Mouse (Mus musculus): Measurements from ENCODE around the gene Pde4c.

DNA sequence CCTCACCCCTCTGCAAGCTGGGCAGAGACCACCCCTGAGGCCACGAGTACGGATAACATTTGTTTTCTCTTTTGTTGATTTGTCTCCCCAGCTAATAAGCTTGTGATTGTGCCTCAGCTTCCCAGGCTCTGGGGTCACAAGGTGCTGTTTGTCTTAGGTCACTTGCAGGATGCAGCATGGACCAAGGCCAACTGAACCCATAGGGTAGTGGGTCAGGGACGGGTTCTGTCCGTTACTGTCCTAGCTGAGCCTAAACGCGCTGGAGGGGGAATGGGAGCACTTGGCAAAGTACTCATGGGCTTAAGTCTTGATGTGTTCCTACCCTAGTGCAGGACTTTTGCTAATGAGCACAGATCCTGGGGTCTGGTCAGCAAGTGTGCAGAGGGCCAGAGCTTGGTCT lies 44.0 kb downstream of the Pde4c start:
- TF ChIP-seq CTCF (IDR thresholded peaks at IDR 0.05; ENCODE audit: borderline replicate concordance, extremely low read depth, insufficient read depth, insufficient read length) (no peak), POLR2A (IDR thresholded peaks at IDR 0.05; ENCODE audit: borderline replicate concordance, extremely low read depth, insufficient read depth, insufficient read length, poor library complexity, severe bottlenecking) (no peak)

All from brain, embryonic 14.5 days (tissue).